Mouse (Mus musculus) lung, adult 18-20 months (tissue): ENCODE results near the gene Mfap1b.
"Not testable (repeated sequence)": the region's sequence is repeated elsewhere in the genome, so short reads cannot be mapped to it uniquely, and the experiment has no call there.

Source experiments
- DNase-seq, 2 experiments: peaks; one replicate each; pipeline ENCODE4 v3.0.0; 2022; ENCODE audit warnings: mixed read lengths in 2 of 2

The Mfap1b gene

DNA sequence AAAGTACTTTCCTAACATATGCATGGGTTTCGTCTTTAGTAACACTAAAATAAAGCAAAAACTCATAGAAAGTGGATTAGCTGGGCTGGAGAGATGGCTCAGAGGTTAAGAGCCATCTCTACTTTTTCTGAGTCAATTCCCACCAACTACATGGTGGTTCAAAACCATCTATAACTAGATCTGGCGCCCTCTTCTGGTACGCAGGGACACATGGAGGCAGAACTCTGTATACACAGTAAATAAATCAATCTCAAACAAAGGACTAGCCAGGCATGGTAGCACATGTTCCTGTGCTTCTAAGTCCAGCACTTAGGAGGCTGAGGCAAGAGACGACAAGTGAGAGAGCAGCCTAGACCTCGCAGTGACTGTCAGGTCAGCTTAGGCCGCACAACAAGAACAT is 4.9 kb downstream of the Mfap1b start:
- DNase-seq = not testable (repeated sequence)

DNA sequence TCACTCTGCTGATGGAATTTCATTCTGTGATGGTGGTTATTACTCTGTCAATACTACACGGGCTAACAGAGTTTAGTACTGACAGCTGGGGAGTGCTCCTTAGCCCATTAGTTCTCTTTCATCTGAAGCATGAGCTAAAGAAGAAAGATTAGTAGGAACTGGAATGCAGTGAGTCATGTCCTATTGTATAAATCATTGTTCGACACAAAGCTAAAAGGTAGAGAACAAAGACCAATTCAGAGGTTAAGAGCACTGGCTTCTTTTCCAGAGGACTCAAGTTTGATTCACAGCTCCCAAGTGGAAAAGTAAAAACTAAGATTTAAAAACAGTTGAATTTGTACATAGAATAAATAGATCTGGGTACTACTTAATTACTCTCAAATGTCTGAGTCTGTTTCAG is 13.8 kb downstream of the Mfap1b start:
- DNase-seq = no peak

DNA sequence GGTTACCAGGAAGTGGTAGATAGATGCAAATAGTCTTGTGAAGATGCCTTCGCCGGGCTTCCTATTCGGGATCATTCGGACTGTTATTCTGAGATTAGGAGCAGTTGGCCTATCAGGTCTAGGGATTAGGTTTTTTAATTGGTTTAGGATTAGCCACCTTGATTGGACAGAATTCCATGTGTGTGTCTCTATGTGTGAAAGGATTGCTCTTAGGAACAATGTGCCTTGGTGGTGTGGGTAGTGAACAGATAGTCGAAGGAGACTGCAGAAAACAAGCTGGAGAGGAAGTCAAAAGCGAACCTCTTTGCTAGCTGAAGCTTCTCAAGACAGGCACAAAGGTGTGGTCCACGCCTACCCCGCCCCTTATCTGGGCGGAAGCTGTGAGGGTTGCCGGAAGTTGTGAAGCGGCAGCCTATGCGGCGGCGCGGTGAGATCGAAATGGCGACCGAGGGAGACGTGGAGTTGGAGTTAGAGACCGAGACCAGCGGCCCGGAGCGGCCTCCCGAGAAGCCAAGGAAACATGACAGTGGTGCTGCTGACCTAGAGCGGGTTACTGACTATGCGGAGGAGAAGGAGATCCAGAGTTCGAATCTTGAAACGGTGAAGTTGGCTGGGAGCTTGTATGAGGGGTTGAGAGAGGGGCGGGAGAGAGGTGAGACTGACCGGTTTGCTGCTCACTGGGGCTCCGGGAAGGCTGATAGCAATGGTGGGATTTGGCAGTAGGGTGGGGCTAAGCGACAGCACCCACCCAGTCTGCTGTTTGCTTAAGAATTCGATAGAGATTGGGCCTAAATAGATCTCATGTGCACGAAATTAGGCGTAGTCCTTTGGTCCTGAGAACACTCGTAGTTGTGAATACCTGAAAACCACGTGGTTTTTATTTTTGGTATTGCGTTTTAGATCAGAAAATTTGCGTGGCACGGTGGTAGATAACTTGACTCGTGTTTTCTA is 16.9 kb downstream of the Mfap1b start, which contains the start of gene Serinc4:
TSS of gene Serinc4 (minus strand) at position 90 of the 951 bp plus-strand sequence.
- DNase-seq = peak; percentile 87 to 91

DNA sequence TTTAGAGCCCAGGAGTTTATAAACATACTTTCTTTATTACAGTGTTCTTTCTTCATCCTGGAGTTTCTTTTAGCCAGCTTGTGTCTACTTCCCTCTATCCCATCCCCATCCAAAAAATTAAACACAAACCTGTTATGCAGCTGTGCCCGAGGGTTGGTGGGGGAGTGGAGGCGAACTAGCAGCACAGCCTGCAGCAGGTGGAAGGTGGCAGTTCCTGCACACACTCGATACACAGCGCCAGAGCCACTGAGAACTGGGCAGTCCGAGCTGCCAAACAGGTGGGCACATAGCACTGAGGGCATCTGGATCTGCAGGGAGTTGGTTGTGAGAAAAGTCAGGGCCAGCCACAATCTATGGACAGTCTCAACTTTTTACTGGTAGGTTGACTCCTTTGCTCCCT is 18.3 kb downstream of the Mfap1b start:
- DNase-seq = no peak

DNA sequence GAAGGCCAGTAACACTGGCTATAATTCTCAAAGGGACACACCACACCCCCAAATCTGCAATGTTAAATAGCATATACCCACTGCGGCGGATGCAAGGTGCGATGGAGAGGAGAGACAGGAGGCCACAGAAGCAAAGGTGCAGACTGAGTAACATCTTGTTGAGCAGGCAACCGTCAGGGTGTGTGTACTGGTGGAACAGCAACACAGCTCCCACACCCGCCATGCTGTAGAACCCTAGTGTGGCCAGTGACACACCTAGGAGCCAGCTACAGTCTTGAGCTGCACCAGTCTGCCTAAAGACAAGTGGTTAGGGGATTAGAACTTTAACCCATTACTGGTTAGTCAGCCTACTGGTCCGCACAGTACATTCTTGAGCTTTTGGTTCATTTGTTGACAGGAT is 19.9 kb downstream of the Mfap1b start:
- no peak for DNase-seq

DNA sequence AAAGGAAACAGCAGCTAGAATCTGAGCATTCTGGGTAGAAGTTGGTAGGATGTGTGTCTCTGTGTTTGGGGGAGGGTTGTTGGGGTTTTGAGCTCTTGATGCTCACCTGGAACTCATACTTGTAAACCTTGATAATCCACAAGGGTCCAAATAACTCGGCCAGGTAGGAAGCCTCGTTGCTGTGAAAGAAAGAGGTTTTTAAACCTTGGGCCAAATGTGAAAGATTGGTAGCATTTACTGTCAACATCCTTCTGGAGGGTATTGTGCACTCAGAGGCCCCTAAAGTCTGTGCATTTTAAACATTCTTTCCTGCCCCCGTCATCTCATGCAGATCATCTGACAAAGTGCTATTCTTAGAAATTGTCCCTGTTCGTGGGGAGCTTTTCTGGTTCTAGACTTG is 20.9 kb downstream of the Mfap1b start, which contains the start of gene Hypk:
TSS of gene Hypk (plus strand) at position 301 of the 400 bp plus-strand sequence.
- no peak for DNase-seq

DNA sequence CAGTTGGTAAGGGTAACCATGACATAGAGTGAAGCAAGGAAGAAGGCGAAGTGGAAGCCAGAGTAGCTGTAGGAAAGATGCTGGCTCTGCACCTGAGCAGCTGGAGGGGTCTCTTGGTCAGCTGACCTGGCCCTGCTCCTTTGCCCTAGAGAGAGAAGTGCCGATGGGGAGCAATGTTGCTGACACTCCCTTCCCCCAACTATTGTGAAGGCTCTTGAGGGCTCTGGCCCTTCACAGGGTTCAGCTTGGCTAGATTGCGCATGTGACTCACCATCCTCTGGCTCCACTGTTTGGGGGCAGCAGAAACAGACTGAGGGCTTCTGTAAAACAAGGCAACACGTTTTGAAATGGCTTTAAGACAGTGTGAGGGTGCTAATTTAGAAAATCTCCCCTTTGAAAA is 21.5 kb downstream of the Mfap1b start:
- DNase-seq = peak in 1 of 2 experiments; percentile 20

DNA sequence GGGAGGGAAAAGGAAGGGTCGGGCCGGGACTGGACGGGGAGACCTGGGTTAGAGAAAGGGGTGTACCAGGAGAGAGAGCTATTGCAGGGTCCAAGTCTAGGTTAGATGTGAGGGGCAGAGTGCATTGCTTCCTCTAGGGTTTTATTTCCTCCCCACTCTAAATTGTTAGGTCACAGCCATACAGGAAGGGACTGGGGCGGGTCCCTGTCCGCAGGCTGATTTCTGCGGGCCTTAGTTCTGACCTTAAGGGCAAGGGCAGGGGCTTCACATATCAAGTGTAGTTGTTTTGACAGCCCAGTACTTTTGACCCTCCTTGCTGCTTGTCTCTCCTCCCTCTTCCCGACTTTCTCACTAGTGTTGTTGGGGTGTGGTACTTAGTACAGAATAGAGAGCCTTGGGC is 23.8 kb downstream of the Mfap1b start:
- DNase-seq = peak; percentile 30 to 39

DNA sequence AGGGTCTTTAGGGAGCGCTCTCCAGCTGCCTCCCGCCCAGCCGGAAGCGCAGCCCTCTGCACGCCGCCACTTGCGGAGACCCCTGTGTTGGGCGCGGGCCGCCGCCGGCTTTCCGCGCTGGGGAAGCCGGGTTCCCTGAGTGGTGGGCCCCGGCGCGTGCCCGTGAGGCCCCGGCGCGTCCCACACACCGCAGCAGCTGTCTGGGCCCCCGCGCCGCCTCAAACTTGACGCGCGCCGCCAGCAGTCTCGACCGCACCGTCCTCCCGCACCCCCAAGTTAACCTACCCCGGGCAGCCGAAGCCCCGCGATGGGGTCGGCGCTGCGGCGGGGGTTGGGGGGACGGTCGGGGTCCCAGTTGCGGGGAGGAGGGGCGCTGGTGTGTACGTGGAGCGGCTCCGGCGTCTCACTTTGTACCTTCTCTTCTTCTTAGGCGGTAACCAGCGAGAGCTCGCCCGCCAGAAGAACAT is 24.3 kb downstream of the Mfap1b start:
- peak in 1 of 2 experiments; percentile 36 for DNase-seq

DNA sequence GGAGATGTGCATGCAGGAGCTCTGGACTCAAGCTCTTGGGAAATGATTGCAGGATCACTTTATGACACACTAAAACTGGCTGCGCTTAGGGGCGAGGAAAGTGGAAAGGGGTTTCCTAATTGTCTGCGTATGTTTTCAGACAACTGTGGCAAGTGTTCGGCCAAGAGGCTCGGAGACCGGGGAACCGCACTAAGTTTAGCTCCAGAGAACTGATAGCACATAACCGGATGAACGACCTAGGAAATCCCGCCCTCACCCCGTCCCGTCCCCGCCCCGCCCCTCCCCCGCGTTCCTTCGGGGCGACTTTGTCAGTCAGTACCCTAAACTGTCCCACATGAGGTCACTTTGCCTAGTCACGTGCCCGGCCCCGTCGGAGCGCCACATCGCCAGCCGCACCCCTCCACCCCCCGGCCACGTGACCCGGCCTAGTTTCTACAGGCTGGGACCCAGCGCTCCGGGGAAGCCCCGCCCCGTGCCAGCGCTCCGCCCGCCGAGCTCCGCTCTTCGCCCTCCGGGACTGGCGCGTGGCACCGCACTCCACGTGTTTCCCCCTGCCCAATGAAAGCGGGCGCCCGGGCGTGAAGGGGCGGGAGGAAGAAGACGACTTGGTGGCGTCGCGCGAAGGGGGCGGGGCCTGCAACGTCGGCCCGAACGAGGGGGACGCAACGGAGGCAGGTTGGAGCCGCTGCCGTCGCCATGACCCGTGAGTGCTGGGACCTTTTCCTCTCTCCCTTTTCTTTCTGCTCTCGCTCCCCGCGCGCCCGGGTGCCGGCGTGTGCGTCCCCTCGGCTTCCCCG is 24.9 kb downstream of the Mfap1b start, which contains the start of gene Serf2:
TSS of gene Serf2 (plus strand) at position 457 of the 797 bp plus-strand sequence.
- DNase-seq = peak; percentile 100

DNA sequence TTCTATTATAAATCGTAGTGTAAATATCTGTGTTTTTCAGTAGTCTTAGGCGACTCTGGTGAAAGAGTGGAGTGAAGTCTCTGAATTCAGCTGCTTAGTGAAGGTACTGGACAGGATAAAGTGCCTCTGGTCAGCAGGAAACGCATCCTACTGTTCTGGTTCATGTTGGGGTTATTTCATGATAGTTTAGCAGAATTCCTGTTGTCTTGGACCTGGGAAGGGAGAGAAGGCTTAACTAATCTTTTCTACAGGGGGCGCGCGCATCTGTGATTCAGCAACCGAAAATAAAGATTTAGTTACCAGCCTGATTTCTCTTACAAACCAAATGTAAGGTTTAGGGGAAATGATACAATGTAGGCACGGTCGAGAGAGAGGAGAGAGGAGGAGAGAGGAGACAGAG is 25.7 kb downstream of the Mfap1b start:
- DNase-seq = peak; percentile 32 to 50

DNA sequence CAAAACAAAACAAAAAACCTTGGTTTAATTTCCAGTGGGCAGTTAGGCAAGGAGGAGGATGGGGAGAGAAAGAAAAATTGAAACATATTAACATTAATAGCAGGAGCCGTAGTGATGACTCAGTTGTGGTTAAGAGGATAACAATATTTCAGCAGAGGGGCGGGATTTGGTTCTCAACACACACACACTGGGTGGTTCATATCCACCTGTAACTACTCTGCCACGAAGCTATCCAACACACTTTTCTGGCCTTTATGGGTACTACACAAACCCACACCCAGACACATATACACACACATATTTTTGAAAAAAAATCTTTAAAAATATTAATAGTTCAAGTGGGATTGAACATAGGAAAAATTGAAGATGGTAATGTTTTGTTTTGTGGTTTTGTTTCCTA is 26.9 kb downstream of the Mfap1b start:
- DNase-seq = no peak

DNA sequence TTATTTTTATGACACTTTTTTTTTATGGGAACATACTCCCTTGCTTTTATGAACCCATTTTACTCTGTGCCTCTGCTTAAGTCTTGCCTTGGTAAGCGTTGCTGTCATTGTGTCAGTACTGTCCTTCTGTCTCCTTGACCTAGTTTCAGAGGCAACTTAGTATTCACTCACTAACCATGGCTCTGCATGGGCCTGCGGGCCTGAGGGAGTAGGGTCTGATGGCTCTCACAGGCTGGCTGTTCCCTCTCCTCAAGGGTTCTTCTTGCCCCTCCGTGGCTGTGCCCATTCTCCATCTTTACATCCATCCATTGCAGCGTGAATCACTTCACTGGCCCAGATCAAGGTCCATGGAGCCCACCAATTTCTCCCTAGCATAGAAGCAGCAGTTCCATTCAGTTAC is 27.4 kb downstream of the Mfap1b start:
- no peak for DNase-seq

DNA sequence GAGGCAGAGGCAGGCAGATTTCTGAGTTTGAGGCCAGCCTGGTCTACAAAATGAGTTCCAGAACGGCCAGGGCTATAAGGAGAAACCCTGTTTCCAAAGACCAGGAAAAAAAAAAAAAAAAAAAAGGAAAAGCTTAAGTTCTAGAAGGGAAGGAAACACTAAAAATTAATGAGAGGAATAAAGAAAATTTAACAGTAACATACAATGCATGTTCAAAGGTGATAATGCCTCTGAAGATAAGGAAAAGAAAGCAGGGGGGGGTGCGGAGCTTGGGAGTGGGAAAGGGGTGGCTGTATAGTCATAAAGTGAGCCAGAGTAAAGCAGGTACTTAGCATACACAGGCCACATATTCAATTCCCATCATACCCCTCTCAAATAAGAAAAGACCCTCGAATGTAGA is 28.8 kb downstream of the Mfap1b start:
- no peak for DNase-seq

DNA sequence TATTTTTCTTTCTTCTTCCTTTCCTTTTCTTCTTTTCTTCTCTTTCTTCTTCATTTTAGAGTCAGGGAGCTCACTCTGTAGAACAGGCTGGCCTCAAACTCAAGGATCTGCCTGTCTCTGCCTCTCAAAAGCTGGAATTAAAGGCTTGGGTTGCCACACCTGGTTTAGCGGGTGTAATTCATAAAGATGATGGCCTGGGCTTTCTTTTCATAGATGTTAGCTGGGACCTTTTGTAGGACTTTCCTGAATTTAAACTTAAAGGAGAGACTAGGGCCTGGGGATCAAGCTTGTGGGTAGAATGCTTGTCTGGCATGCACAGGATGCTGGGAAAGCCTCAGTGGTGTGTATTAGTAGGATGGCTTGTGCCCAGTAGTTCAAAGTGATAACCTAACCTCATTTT is 29.7 kb downstream of the Mfap1b start, which contains the start of gene Ell3:
TSS of gene Ell3 (minus strand) at position 101 of the 400 bp plus-strand sequence.
- DNase-seq = no peak

DNA sequence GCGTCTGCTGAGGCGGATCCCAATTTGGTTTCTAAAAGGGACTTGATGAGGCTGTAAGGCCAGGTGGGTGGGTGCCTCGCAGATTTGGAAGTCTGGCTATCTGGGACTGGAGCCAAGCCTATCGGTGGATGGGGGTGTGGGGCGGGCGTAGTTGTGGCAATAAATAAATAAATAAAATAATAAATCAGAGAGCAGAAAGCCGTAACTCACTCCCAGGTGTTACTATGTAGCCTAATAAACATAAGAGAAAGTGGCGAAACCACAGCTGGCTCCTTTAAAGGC is 30.9 kb downstream of the Mfap1b start:
- peak in 1 of 2 experiments; percentile 39 for DNase-seq

DNA sequence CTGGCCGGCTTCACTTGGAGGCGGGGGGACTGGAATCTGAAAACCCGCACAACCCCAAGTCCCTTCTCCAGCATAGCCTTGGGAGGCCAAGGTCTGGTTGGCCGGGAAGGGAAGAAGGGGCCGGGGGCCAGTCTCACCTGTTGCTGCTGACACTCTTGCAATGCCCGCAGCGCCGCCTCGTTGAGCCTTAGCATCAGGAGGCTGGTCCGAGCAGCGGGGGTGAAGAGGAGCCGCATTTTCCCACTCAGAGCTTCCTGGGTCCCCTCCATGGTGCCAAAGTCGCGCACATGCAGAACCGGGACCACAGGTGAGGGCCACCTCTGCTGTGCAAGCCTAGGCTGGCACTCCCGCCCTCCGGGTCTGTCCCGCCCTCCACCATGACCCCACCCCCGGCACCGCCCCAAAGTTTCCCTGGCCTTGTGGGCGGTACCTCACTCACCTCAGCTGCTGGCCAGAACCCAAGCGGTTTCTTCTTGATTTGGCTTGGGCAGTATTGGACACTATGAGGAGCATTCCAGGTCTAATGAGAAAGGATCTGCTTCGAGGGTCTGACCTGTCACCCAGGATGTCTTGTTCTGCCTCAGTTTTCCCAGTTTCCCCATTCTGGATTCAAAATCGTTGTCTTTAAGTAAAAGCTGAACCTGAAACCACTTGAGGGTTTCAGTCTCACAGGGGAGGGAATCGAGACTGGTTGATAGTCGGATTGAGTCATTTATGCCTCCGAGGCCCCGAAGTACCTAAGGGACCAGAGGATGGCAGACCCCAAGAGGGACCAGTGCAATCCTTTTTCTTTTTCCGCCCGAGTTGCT is 31.4 kb downstream of the Mfap1b start:
- peak; percentile 81 to 86 for DNase-seq

DNA sequence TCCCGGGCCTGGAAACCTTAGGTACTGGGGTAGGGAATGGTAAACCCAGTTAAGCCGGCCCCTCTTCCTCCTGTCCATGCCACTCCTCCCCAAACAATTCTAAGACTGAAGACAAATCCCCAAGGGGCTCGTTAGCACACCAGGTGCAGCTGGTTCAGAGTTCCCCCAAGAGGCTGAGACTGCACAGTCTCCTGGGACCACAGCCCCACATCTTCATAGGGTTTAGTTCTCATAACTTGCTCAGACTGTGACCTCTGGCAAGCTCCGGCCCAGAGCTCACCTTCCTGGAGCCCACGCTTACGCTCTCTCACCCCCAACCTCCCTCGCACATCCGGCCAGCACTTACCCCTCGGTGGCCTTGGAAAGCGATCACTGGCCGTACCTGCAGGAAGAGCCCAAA is 32.1 kb downstream of the Mfap1b start:
- DNase-seq = no peak

DNA sequence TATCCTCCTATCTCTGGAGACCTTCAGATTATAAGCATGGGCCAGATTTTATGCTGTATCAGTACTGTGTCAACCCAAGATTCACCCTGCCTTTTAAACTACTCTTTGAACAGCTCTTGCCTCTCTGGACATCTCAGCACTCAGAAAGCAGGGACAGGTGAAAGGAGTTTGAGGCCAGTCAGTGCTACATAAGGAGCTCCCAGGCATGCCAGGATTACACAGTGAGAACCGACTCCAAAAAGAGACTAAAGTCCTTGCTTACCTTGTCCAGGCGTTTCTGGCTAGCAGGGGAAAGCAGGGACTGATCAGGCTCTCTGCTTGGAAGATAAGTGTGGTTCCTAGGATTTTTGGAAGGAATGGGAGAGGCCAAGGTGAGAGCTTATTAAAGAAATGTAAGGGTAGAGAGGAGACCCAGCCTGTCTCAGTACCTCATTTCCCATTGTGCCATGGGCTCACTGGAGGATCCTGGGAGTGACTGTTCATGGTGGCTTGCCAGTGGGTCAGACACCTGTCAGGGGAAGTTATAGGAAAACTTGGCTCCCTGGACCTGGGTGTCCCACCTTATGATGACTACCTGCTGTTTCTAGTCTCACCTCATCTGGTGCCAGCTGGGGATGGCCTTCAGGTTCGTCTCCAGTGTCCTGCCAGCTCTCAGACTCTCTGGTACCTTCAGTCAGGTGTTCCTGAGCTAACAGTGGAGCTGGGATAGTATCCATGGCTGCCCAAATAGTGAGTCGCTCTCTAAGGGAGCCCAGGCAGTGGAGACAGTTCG is 32.8 kb downstream of the Mfap1b start:
- no peak for DNase-seq

DNA sequence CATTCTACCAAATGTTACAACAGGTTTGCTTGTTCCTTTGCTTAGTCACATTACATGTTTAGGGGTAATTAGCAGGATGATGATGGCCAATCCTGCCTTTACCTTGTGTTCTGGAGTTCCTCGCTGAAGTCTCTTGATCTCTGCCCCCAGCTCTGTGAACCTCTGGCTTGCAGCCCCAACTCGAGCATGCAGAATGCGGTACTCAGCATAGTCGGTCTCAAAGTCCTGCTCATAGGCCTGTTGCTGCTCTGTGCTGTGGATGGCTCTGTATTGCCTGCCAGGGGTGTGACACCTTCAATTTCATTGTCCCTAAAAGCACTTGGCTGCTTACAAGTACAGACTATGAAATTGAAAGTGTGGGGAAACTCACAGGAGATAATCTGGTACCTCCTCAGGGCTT is 34.1 kb downstream of the Mfap1b start:
- no peak for DNase-seq

DNA sequence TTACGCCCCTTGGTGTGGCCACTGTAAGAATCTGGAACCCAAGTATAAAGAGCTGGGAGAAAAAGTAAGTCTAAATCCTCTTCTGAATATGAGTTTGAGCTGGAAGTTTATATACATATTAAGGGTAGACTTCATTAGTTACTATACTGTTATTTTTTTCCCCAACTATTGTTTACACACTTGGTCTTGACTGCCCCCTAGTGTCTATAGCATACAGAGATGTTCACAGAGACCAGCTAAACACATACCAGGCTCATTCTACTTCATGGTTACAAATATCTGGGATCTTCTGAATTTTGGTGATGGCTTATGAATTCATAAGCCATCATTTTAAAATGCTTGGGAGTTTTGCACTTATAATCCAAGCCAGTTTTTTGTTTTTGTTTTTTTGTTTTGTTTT is 39.0 kb downstream of the Mfap1b start:
- no peak for DNase-seq

DNA sequence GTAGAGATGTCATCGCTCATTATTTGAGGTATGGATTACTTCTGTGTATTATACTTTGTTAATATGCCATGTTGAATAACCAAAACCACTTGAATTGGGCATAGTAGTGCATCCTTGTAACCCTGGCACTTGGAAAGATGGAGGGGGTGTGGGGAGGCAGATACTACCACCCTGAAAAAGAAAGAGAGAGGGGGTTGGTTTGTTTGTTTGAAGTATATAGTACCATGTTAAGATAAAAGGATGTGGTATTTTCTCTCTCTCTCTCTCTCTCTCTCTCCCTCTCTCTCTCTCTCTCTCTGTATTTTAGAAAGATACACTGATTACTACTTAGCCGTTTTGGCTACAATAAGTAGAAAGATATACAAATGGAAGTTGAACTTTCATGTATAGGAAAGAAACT is 48.0 kb downstream of the Mfap1b start:
- no peak for DNase-seq
